Mouse (Mus musculus): ENCODE data around the gene Sdk2.

Sdk2 gene

GRCm38 (mm10) chr11:113972517-113972872, 94.4 kb downstream of the Sdk2 start:
- ChIA-PET CTCF (no interaction called here), POLR2A (no interaction called here)

- CTCF ChIA-PET: interaction anchor here in 1 of 4 experiments (0.6 kb wide), 1 partner anchor 88 kb away, joined by 3 read pairs; no protein-coding TSS in a partner anchor
- POLR2A ChIA-PET: no interaction called here
Measured at GRCm38 (mm10) chr11:113971609-113972516, 95.0 kb downstream of the Sdk2 start.

GRCm38 (mm10) chr11:113970026-113970425, 96.8 kb downstream of the Sdk2 start:
- POLR2A ChIA-PET: interaction anchor here in 1 of 4 experiments (0.6 kb wide), 1 partner anchor 1039 kb away, joined by 3 read pairs; no protein-coding TSS in a partner anchor
- CTCF ChIA-PET: interaction anchor here in 1 of 4 experiments (0.6 kb wide), 1 partner anchor 211 kb away, joined by 3 read pairs; no protein-coding TSS in a partner anchor

GRCm38 (mm10) chr11:113965214-113965613, 101.6 kb downstream of the Sdk2 start:
- ChIA-PET POLR2A (interaction anchor here in 1 of 4 experiments (1.6 kb wide), 1 partner anchor 15 kb away, joined by 3 read pairs; no protein-coding TSS in a partner anchor), CTCF (no interaction called here)

GRCm38 (mm10) chr11:113962751-113963150, 104.1 kb downstream of the Sdk2 start:
- ChIA-PET POLR2A (no interaction called here), CTCF (no interaction called here)

- ChIA-PET POLR2A (interaction anchor here in 1 of 4 experiments (0.6 kb wide), 1 partner anchor 433 kb away, joined by 6 read pairs; no protein-coding TSS in a partner anchor), CTCF (interaction anchor here in 1 of 4 experiments (0.6 kb wide), 1 partner anchor 76 kb away, joined by 10 read pairs; no protein-coding TSS in a partner anchor)
Measured at GRCm38 (mm10) chr11:113951616-113951988, 115.2 kb downstream of the Sdk2 start.

- POLR2A ChIA-PET: interaction anchor here in 2 of 4 experiments (0.7 to 1.4 kb wide), 3 partner anchors 11 to 44 kb away, joined by 3 read pairs; no protein-coding TSS in a partner anchor
- CTCF ChIA-PET: interaction anchor here in 1 of 4 experiments (0.6 kb wide), 1 partner anchor 77 kb away, joined by 10 read pairs; no protein-coding TSS in a partner anchor
Measured at GRCm38 (mm10) chr11:113950904-113951615, 115.8 kb downstream of the Sdk2 start.

- POLR2A ChIA-PET: no interaction called here
- CTCF ChIA-PET: no interaction called here
Measured at GRCm38 (mm10) chr11:113948676-113949075, 118.2 kb downstream of the Sdk2 start.

GRCm38 (mm10) chr11:113942101-113942735, 124.6 kb downstream of the Sdk2 start:
- CTCF ChIA-PET: interaction anchor here in 1 of 4 experiments (0.6 kb wide), 1 partner anchor 32 kb away, joined by 3 read pairs; no protein-coding TSS in a partner anchor
- POLR2A ChIA-PET: no interaction called here

GRCm38 (mm10) chr11:113933678-113934077, 133.2 kb downstream of the Sdk2 start:
- ChIA-PET POLR2A (no interaction called here), CTCF (no interaction called here)

- ChIA-PET CTCF (interaction anchor here in 1 of 4 experiments (0.6 kb wide), 1 partner anchor 55 kb away, joined by 5 read pairs; no protein-coding TSS in a partner anchor), POLR2A (no interaction called here)
Measured at GRCm38 (mm10) chr11:113932909-113933308, 133.9 kb downstream of the Sdk2 start.

- ChIA-PET POLR2A (no interaction called here), CTCF (no interaction called here)
Measured at GRCm38 (mm10) chr11:113931701-113932100, 135.1 kb downstream of the Sdk2 start.

GRCm38 (mm10) chr11:113930112-113930511, 136.7 kb downstream of the Sdk2 start:
- POLR2A ChIA-PET: no interaction called here
- CTCF ChIA-PET: no interaction called here

GRCm38 (mm10) chr11:113928831-113929230, 138.0 kb downstream of the Sdk2 start:
- POLR2A ChIA-PET: no interaction called here
- CTCF ChIA-PET: no interaction called here

- ChIA-PET CTCF (no interaction called here), POLR2A (no interaction called here)
Measured at GRCm38 (mm10) chr11:113928291-113928690, 138.6 kb downstream of the Sdk2 start.

- ChIA-PET POLR2A (no interaction called here), CTCF (no interaction called here)
Measured at GRCm38 (mm10) chr11:113927826-113928225, 139.0 kb downstream of the Sdk2 start.

GRCm38 (mm10) chr11:113927231-113927630, 139.6 kb downstream of the Sdk2 start:
- CTCF ChIA-PET: no interaction called here
- POLR2A ChIA-PET: no interaction called here

GRCm38 (mm10) chr11:113923137-113923536, 143.7 kb downstream of the Sdk2 start:
- CTCF ChIA-PET: interaction anchor here in 1 of 4 experiments (0.6 kb wide), 1 partner anchor 22 kb away, joined by 4 read pairs; no protein-coding TSS in a partner anchor
- POLR2A ChIA-PET: interaction anchor here in 2 of 4 experiments (1.1 to 1.4 kb wide), 2 partner anchors 15 to 68 kb away, joined by 3 read pairs; no protein-coding TSS in a partner anchor

GRCm38 (mm10) chr11:113903131-113903860, 163.6 kb downstream of the Sdk2 start:
- CTCF ChIA-PET: interaction anchor here in 3 of 4 experiments (0.6 to 1.0 kb wide), 4 partner anchors 40 to 771 kb away, joined by 3 to 5 read pairs (median 3); no protein-coding TSS in a partner anchor
- POLR2A ChIA-PET: interaction anchor here in 2 of 4 experiments (0.9 to 1.6 kb wide), 2 partner anchors 9 to 18 kb away, joined by 3 to 4 read pairs; no protein-coding TSS in a partner anchor

All from embryonic stem cell, embryonic (primary cell).